Mouse (Mus musculus): ENCODE results near the gene Ptar1. TPM values are rescaled to one million over a fixed set of nuclear protein-coding genes. Genes with fewer than 3 reads are reported as not detected.
A peak's percentile ranks its signal among the peaks of the same experiment; 100 is the strongest.
"Not testable (repeated sequence)": the region's sequence is repeated elsewhere in the genome, so short reads cannot be mapped to it uniquely, and the experiment has no call there.

Ptar1 gene
- polyA plus RNA-seq, 1 experiment from 2014 or later = 2.8 TPM

GRCm38 (mm10) chr19:23657261-23657932, 29.8 kb upstream of the Ptar1 start:
- WGBS = 24% methylated on average over 12 of the region's 12 CpGs
- Histone ChIP-seq H3K9me3 (ENCODE audit: control insufficient read depth) (no peaks in the 10 kb centered on the region), H3K4me2 (replicated peaks; ENCODE audit: low read depth) (peak overlapping the region; percentile 30), H3K36me3 (ENCODE audit: control insufficient read depth, insufficient read depth) (no peaks in the 10 kb centered on the region), H3K4me1 (replicated peaks; ENCODE audit: control insufficient read depth, insufficient read depth, low read length) (no peaks in the 10 kb centered on the region), H3K9ac (ENCODE audit: low read depth, low read length) (no peak overlapping the region), H3K4me3 (ENCODE audit: low read depth, low read length) (no peak overlapping the region), H3K27ac (ENCODE audit: low read depth, low read length) (no peak overlapping the region), H3K27me3 (replicated peaks; ENCODE audit: control insufficient read depth, insufficient read depth, low read length) (no peaks in the 10 kb centered on the region)
- no peak for TF ChIP-seq CTCF (IDR thresholded peaks at IDR 0.05; ENCODE audit: low read depth)
- ATAC-seq = no peak

GRCm38 (mm10) chr19:23658350-23658749, 28.9 kb upstream of the Ptar1 start:
- H3K4me3 ChIP-seq (ENCODE audit: low read depth, low read length) = no peak overlapping the region

DNA sequence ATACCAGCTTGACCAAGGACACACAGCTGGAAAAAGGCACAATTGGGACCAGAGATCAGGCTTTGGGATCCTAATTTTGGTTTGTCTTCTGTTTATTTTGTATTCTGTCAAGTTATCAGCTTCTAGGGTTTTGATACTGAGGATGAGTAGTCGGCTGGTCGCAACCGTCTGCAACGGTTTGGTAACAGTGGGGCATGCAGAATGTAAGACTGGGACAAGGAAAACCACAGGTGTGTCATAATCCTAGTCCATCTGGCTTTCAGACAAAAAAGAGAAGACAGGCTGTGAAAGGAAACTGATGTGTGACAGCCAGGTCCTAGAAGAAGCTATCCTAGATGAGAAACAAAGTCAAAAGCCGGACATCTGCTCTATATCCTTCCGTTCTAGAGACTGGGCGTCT, 23.1 kb upstream of the Ptar1 start:
- H3K9ac ChIP-seq (ENCODE audit: low read depth, low read length) = no peak overlapping the region
- H3K4me1 ChIP-seq (replicated peaks; ENCODE audit: control insufficient read depth, insufficient read depth, low read length) = no peaks in the 10 kb centered on the region
- H3K4me2 ChIP-seq (replicated peaks; ENCODE audit: low read depth) = no peak overlapping the region
- H3K36me3 ChIP-seq (ENCODE audit: control insufficient read depth, insufficient read depth) = no peaks in the 10 kb centered on the region
- no peak overlapping the region for H3K4me3 ChIP-seq (ENCODE audit: low read depth, low read length)
- no peak for TF ChIP-seq CTCF (IDR thresholded peaks at IDR 0.05; ENCODE audit: low read depth)
- no peak for ATAC-seq
- H3K27ac ChIP-seq (ENCODE audit: low read depth, low read length) = no peak overlapping the region
- no peaks in the 10 kb centered on the region for H3K27me3 ChIP-seq (replicated peaks; ENCODE audit: control insufficient read depth, insufficient read depth, low read length)
- 89% methylated on average over 7 of the region's 7 CpGs for WGBS
- H3K9me3 ChIP-seq (ENCODE audit: control insufficient read depth) = no peaks in the 10 kb centered on the region

More at GRCm38 (mm10) chr19:23658350-23658749, 28.9 kb upstream of the Ptar1 start:
- Histone ChIP-seq H3K4me2 (replicated peaks; ENCODE audit: low read depth) (no peak overlapping the region), H3K4me1 (replicated peaks; ENCODE audit: control insufficient read depth, insufficient read depth, low read length) (no peaks in the 10 kb centered on the region), H3K27ac (ENCODE audit: low read depth, low read length) (no peak overlapping the region), H3K36me3 (ENCODE audit: control insufficient read depth, insufficient read depth) (no peaks in the 10 kb centered on the region), H3K27me3 (replicated peaks; ENCODE audit: control insufficient read depth, insufficient read depth, low read length) (no peaks in the 10 kb centered on the region), H3K9ac (ENCODE audit: low read depth, low read length) (no peak overlapping the region), H3K9me3 (ENCODE audit: control insufficient read depth) (no peaks in the 10 kb centered on the region)
- no peak for TF ChIP-seq CTCF (IDR thresholded peaks at IDR 0.05; ENCODE audit: low read depth)
- 87% methylated on average over 4 of the region's 4 CpGs for WGBS
- ATAC-seq = no peak

- Histone ChIP-seq H3K27ac (ENCODE audit: low read depth, low read length) (no peak overlapping the region), H3K9me3 (ENCODE audit: control insufficient read depth) (no peaks in the 10 kb centered on the region), H3K36me3 (ENCODE audit: control insufficient read depth, insufficient read depth) (no peaks in the 10 kb centered on the region), H3K4me1 (replicated peaks; ENCODE audit: control insufficient read depth, insufficient read depth, low read length) (no peaks in the 10 kb centered on the region), H3K4me2 (replicated peaks; ENCODE audit: low read depth) (no peak overlapping the region), H3K27me3 (replicated peaks; ENCODE audit: control insufficient read depth, insufficient read depth, low read length) (no peaks in the 10 kb centered on the region), H3K9ac (ENCODE audit: low read depth, low read length) (no peak overlapping the region), H3K4me3 (ENCODE audit: low read depth, low read length) (no peak overlapping the region)
- no peak for TF ChIP-seq CTCF (IDR thresholded peaks at IDR 0.05; ENCODE audit: low read depth)
- 76% methylated on average over 6 of the region's 6 CpGs for WGBS
- ATAC-seq = no peak
Measured at GRCm38 (mm10) chr19:23668142-23668655, 19.0 kb upstream of the Ptar1 start.

- 63% methylated on average over 2 of the region's 2 CpGs for WGBS
- no peak for ATAC-seq
- Histone ChIP-seq H3K9ac (ENCODE audit: low read depth, low read length) (no peak overlapping the region), H3K9me3 (ENCODE audit: control insufficient read depth) (no peaks in the 10 kb centered on the region), H3K27me3 (replicated peaks; ENCODE audit: control insufficient read depth, insufficient read depth, low read length) (no peaks in the 10 kb centered on the region), H3K4me3 (ENCODE audit: low read depth, low read length) (no peak overlapping the region), H3K4me2 (replicated peaks; ENCODE audit: low read depth) (no peak overlapping the region), H3K4me1 (replicated peaks; ENCODE audit: control insufficient read depth, insufficient read depth, low read length) (no peaks in the 10 kb centered on the region), H3K36me3 (ENCODE audit: control insufficient read depth, insufficient read depth) (no peaks in the 10 kb centered on the region), H3K27ac (ENCODE audit: low read depth, low read length) (no peak overlapping the region)
- TF ChIP-seq CTCF (IDR thresholded peaks at IDR 0.05; ENCODE audit: low read depth) = no peak
Measured at GRCm38 (mm10) chr19:23673021-23673420, 14.2 kb upstream of the Ptar1 start.

- not testable (repeated sequence) for ATAC-seq; H3K4me2 ChIP-seq (replicated peaks; ENCODE audit: low read depth)
Measured at GRCm38 (mm10) chr19:23675656-23676055, 11.6 kb upstream of the Ptar1 start.

More at GRCm38 (mm10) chr19:23675656-23676055, 11.6 kb upstream of the Ptar1 start:
- H3K9me3 ChIP-seq (ENCODE audit: control insufficient read depth); H3K27me3 ChIP-seq (replicated peaks; ENCODE audit: control insufficient read depth, insufficient read depth, low read length); H3K9ac ChIP-seq (ENCODE audit: low read depth, low read length); H3K4me1 ChIP-seq (replicated peaks; ENCODE audit: control insufficient read depth, insufficient read depth, low read length); H3K27ac ChIP-seq (ENCODE audit: low read depth, low read length); H3K4me3 ChIP-seq (ENCODE audit: low read depth, low read length); H3K36me3 ChIP-seq (ENCODE audit: control insufficient read depth, insufficient read depth): not testable (repeated sequence)
- WGBS = 92% methylated on average over 8 of the region's 8 CpGs

Data from intestine, postnatal 0 days (tissue).